Mouse (Mus musculus): ENCODE results near the gene Exo1.
A peak's percentile ranks its signal among the peaks of the same experiment; 100 is the strongest.

Exo1 gene

DNA sequence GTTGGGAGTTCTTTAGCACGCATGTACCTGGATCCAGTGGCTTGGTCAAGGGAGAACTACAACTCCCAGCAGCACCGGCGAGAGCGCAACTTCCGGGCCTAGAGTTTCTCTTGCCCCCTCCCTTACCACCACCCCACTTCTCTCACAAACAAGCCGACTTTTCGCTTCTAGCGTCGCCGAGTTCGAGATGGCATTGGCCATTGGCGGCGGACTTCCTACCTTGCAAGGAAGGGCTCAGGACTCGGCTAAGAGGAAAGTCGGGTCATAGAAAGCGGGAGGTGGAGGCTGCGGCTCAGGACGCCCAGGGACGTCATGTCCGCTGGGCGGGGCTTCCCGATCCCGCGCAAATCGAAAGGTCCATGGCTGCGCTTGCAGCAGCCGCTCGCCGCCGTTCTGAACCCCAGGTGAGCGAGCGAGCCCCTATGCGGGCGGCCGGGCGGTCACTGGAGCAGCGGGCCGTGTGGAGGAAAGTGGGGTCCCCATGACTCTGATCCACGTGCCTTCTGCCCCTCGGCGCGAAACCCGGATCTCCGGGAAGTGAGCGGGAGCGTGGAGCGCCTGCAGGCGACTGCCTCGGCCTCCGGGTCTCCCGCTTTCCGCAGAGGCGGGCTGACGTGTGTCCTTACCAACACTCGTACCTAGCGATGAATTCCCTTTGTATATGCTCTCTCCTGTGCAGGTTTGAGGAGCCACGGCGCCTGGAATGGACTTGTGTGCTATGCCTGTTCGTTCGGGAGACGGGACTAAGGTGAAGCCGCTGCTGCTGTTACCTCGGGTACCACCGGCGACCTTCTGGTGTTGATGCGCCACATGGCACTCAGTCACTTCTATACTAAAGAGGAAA is at the start of gene Exo1:
Exo1 (plus strand) TSS at position 129 of the 844 bp plus-strand sequence.
- DNase-seq, result peak; percentile 80 to 88

DNA sequence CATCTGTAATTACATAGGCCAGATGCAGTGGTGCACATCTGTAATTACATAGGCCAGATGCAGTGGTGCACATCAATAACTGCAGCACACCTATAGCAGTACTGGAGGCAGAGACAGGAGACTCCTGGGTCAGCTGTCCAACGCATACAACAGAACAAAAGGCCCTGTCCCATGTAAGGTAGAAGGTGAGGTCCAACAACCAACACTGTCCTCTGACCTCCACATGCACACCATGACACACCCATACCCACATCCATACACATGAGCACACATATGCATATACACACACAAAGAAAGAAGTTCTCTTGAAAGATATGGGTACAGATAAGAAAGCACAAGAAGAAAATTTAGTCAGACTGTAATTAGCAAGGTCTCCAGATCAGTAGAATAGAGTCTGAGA is 24.9 kb upstream of the Exo1 start:
- DNase-seq, result no peak

DNA sequence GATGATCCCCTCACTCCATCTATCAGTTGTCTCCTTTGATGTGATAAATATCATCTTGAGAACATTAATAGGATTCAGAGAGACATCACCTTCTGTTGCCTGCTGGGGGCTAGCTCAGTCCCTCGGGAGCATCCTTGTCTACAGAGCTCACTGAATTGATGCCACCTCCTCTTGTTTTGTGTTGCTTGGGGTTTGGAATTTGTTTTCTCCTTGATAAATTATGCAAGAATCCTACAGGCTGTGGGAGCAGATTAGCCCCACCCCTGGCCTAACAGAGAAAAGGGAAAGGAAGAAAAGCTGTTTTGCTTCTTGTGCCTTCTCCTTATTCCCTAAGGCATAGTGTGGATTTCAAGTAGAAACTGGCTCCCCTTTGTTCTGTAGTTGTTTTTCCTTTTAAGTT is 13.3 kb upstream of the Exo1 start:
- DNase-seq, result no peak

DNA sequence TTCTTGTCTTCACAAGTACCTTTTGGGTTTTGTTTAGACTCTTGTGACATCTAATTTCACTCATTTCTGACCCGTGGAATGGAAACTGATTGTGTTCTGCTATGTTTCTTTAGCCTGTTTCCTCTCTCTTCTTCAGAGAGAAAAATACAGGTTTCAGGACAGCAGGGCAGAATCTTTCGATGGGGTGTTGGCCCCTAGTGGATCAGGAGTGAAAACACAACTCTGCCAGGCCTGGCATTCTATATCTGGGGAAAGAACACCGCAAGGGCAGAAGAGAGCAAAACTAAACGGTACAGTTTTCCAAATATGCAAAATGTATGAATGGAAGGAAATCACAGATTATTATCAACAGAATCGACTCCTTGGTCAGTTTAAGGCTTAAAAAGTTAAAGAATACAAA is 12.8 kb upstream of the Exo1 start:
- peak in 1 of 2 experiments; percentile 8 for DNase-seq

DNA sequence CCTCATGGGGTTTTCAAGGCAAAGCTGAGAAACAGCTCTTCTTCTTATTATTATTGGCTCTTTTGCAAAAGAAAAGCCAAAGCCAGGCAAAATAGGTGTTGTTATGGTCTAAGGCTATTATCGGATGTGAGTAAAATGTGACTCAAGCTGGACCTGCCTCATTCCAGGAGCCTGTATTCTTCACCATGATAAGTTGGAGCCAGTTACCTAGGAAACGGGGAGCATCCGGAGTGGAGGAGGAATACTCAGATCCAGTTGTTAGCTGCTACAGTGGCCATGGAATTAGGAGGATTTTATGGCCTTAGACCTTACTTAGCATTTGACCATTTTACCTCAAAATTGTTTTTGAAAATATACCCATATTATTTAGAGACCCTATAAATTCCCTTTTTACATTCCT is 9.7 kb upstream of the Exo1 start:
- DNase-seq, result no peak

DNA sequence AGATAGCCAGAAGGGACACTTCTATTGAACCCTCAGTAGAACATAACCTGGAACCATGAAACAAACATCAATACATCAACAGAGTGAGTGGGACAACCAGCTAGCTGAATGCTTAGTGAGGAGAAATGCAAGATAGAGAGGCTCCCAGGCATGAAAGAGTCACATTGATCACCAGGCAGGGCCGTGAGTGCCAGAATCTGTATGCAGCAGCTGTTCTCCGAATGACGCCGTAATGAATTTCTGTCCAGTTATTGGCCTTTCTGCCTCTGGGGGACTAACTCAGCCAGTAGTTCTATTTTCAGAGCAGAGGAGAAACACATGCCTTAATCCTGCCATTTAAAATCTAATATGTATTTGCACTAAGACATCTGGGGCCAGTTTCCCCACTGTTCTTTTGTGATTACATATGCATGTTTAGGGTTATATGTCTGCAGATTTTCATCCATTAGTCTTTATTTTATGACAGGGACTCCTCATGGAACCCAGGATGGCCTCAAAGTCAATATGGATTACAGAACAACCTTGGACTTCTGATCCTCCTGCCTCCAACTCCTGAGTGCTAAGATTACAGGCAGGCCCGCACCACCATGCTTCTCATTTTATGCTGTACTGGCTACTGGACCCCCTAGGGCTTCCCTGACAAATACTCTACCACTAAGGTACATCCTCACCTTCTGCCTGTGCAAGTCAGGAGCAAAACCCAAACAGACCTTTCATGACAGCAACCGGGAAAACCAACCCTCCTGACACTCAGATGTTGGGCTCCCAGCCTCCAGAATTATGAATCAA is 8.2 kb upstream of the Exo1 start:
- DNase-seq, result no peak

DNA sequence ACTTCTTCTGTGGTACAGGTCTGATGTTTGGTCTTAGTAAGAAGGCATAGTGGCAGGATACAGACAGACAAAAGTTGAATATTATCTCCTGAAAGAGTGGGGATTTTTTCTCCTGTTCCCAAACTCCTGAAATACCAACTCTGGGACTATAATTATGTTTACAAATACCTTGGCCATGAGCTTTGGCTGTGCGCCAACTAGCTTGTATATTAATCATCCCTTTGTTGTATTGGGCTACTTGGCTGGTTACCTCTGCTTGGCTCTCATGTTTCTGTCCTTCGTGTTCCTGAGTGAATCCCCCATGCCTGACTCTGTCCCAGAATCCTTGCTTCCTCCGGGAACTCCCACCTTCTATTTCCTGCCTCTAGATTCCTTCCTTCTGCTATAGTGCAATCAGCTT is 3.0 kb downstream of the Exo1 start:
- DNase-seq, result no peak

DNA sequence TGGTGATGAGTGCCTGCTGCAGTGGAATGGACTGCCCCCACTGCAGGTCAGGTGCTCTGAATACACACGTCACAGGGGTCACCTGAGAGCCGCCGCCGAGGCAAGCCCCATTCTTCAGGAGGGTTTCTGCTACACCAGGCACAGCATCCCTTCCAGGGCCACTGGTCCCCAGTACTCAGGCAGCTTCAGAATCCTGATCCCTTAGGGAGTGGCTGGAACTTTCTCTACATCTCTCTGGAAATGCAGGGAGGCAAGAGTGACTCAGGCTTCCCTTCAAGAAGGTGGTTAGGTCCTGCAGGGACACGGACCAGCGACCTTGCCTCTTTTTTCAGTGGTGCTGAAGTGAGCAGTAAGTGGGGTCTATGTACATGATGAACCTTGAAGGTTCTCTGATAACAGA is 12.9 kb downstream of the Exo1 start:
- DNase-seq, result no peak

DNA sequence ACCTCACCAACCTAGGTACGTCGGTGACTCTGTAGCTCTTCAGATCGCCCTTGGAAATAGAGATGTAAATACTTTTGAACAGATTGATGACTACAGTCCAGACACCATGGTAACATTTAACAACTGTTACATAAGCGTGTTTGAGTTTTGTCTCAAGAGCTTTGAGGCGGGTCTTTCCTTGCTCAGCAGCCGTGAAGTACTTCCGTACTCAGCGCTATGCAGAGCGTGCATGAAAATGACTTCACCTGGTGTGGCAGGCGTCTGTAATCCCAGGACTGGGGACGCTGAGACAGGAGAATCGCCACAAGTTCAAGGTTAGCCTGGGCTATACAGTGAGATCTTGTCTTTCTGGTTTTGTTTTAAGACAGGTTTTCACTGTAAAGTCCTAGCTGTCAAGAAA is 13.3 kb downstream of the Exo1 start:
- no peak for DNase-seq

DNA sequence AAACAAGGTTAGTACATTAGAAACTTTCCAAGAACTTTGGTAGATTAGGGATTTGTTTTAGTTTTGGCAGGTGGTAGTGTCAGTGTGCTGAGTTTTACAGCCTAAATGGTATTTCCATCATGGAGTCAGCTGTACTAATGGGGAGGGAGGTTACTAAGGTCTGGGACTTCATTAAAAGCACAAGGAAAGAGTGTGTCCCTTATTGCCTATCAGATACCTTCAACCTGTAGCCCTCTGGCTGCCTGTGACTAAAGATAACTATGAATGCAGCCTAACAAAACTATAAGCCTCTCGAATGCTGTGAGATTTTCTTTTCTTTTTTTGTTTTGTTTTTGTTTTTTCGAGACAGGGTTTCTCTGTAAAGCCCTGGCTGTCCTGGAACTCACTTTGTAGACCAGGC is 30.8 kb downstream of the Exo1 start:
- no peak for DNase-seq

DNA sequence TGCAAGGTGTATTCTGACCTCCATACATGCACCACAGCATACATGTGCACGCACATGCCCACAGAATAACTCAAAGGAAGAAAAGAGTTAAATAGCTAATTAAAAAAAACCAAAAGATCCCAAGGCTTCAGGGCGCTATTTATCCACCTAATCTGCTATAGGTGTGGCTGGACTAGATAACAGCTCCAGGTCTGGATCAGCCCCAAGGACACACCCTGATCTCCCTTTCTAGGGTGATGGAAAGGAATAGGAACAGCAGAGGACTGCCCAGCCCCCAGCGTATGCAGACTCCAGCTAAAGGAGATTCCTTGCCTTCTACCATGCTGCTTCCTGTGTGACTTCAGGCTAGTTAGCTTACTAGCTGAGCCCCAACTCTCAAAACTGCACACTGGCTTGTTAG is 31.7 kb downstream of the Exo1 start:
- DNase-seq, result no peak

DNA sequence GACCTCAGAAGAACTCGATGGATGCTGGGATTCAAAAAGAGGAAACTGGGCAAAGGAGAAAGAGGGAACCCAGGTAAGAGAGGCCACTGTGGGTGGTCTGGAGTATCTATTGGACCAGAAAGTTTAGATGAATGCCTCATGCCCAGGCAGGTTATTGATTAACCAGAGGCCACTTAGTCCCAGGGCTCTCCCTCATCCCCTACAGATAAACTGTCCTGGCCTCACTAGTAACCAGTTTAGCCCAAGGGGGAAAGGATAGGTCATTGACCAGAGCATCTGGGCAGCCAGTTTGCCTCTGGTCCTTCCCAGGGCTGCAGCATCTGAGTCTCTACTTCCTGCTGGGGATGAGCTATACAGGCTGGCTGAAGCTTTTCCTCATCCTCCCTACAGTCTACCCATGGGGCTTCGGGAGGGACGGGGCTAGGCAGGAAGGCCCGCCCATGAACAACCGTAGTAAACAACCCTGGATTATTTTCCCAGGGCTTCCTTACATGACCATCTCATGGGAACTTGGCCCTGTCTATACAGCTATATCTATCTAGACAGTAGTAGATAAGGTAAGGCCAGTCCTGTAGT is 33.4 kb downstream of the Exo1 start:
- DNase-seq, result no peak

DNA sequence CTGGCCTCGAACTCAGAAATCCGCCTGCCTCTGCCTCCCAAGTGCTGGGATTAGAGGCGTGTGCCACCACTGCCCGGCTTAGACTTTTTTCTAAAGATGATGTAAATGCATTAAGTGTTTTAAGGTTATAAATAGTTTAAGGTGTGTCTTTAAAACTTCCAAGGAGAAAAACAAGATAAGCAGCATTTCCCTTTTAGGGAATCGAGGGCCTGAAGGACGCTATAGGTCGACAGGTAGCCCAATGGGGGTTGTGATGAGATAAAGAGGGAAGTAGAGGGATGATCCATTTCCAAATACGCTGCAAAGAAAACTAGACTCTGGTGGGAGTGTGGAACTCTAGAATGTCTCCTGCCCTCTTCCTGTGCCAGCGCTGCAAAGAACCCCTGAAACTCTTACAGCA is 39.6 kb downstream of the Exo1 start, which contains the start of gene Gm38100:
Gm38100 (plus strand) TSS at position 301 of the 400 bp plus-strand sequence.
- no peak for DNase-seq

DNA sequence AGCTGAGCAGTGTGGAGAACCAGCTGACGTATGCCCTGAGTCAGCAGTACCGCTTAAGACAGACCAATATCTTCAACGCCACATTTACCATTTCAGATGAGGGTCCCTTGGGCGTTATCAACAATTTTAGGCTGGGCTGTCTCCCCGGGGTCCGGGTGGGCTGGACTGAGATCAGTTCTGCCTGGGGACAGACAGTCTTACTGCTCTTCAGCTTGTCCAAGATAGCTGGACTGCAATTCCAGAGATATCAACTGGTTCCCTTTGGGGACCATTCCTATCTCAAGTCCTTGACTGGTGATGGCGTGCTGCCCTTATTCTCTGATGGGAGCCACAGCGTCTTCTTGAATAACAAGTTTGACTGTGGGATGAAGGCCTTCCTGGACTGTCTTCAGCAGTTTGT is 40.7 kb downstream of the Exo1 start:
- DNase-seq, result no peak

DNA sequence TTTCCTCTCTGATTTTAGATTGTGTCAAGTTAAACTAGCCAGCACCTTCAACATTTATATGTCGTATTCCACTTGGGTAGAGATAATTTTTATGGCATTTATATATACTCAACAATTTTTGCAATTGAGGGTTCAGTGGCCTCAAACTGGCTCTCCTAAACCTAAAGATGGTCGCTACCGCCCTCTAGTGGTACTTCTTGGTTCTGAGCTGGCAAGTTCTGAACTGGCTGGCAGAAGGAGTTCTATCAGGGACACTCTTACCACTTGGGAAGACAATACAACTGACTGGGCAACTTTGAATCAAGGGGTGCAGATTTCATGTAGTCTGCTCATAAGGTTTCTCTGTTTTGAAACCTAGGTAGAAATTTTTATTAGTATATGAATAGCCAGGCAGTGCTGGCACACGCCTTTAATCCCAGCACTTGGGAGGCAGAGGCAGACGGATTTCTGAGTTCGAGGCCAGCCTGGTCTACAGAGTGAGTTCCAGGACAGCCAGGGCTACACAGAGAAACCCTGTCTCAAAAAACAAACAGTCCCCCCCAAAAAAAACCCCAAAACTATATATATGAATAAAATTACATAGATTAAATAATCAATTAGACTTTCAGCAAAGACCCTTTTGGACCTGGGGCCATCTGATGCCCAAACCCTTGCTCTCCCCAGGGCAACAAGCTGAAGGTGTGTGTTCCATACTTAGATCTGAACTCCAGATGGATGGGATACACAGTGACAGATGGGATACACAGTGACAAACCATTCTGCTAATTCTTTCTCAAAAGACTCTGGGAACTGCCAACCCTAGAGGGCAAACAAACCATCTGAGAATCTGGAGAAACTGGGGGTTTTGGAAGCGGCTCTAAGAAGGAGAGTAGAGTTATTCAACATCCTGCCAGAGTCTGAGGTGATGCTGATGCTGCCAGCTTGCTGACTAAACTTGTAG is 43.7 kb downstream of the Exo1 start:
- DNase-seq, result peak; percentile 28 to 75

DNA sequence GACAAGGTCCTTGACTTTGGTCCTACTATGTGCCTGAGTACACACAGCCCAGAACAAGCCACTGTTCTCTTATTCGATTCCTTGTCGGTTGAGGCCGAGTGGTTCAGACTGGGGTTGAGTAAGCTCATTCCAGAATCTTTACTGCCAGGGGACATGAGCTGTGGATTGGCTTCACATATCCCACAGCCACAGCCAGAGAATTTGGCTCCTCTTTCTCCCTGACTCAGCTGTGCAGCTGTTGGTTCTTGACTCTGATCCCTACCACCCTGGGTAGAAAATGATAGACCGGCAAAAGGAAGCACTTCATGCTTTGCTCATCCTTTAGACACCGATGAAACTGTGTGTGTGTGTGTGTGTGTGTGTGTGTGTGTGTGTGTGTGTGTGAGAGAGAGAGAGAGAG is 51.0 kb downstream of the Exo1 start:
- DNase-seq, result no peak

DNA sequence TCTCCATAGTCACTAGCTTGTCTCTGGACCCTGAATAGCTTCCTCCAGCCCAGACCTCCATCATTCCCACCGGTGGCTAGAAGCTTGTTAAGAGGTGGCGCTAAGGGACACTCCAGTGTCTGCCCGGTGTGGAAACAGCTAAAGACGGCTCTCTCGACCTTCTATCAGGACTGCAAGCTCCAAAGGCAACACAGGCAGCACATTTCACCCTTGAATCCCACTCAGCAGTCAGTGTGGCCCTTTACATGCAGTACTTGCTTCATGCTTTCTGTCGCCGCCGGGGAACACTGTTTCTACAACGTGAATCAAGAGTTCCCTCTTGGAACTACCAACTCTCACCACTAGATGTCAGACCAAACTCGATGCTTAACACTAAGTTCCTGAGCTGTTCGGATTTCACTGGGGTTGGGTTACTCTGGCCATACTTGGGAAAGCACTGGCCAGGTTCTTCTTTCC is 55.9 kb downstream of the Exo1 start:
- peak; percentile 27 to 56 for DNase-seq

DNA sequence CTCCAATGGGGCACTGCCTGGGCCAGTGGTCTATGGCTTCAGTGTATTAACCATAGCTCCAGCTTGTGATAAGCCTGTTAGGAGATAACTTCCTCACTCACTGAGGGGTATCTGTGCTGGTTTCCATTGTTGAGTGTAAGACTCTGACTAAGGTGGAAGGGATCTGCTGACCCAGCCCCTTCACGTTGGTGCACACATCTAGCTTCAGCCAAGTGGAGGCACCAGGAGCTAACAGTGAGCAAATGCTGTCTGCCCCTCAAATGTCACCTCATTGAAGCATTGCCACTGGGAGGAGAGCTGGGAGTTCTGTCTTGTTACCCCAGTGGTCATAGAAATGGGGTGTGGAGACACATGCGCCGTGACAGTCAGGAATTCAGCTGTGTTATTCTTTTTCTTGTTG is 58.4 kb downstream of the Exo1 start:
- DNase-seq, result no peak

DNA sequence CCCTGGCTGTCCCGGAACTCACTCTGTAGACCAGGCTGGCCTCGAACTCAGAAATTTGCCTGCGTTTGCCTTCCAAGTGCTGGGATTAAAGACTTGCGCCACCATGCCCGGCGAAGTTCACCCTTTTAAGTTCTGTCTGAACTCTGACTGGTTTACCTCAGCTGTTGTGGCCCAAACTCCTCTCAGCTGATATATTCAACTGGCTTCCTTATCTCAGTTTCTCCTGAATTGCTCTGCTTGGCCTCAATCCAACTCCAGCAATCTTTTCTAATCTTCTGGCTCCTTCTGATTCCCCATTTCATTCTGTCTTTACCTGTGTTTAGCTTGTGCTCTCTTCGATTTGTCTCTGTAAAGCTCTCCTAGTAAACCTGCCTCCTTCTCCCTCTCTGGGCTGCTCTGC is 62.8 kb downstream of the Exo1 start:
- no peak for DNase-seq

DNA sequence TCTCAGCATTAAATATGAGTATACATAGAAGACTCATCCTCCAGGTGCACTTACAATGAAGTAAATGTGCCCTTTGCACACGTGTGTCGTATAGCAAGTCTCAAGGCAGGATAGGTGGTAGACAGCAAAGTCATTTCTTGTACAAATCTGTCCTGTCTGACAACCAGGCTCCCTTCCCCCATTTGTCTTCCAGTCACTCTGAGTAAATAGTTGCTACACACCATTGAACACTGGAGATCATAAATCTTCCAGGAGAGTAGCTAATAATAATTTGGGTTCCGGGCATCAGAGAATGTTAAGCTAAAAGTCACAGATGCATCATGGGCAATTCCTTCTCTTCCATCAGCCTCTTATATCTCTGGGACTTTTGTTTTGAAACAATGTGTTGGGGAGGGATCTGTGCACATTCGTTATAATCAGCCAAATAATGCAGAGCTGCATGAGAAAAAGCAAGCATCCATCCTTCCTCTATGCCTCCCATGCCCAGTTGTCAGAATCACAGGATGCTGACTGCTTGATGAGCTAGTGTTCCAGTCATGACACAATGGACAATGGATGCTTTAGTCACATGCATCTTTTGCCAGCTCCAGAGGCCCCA is 66.4 kb downstream of the Exo1 start:
- DNase-seq, result no peak

DNA sequence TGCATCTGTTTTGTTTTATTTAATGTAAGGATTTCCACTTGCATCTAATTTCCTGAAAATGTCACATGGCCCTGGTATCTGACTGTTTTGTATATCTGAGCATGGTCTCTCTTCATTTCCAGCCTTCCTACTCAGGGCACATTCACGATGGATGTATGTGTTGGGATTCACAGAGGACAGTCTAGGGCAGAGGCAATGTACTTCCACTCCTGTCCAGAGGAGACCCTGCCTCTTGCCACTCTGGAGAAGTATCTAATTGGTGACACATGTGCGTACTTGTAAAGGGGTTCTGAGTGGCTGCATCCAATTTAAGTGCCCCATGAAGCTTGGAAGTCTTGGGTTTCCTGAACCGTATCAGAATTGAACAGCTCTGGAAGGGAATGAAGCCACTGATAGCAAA is 70.0 kb downstream of the Exo1 start:
- DNase-seq, result no peak

DNA sequence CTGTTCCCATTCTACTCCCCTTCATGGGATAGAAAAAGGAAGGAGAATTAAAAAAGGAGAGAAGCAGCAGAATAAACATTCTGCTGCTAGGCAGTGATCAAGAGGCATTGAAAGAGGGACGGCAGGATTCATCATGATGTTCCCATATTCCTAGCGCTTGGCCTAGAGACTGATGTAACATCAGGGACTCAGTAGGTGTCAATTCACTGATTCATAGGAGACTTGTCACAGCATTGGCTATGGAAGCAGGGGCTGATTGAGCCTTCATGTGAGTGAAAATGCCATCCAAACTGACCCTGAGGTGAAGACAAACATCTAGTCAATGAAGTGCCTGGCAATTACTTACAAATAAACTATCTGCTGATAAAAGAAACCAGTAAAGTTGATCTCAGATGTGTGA is 70.5 kb downstream of the Exo1 start:
- no peak for DNase-seq
